Mouse (Mus musculus): ENCODE measurements around the gene Dusp2. TPM values are rescaled to one million over a fixed set of nuclear protein-coding genes. Genes with fewer than 3 reads are reported as not detected.

Gene Dusp2
- polyA plus RNA-seq, 1 experiment from 2014 or later: 4.4 TPM

GRCm38 (mm10) chr2:127311193-127311592 lies 24.8 kb upstream of the Dusp2 start:
- 88% methylated on average over 1 of the region's 1 CpGs for WGBS
- TF ChIP-seq CTCF (IDR thresholded peaks at IDR 0.05; ENCODE audit: low read depth): no peak
- Histone ChIP-seq H3K27ac (ENCODE audit: low read depth, low read length) (no peak overlapping the region), H3K4me1 (replicated peaks; ENCODE audit: control insufficient read depth, insufficient read depth, low read length) (no peaks in the 10 kb centered on the region), H3K36me3 (ENCODE audit: control insufficient read depth, insufficient read depth) (no peaks in the 10 kb centered on the region), H3K4me3 (ENCODE audit: low read depth, low read length) (no peak overlapping the region), H3K9ac (ENCODE audit: low read depth, low read length) (no peak overlapping the region), H3K4me2 (replicated peaks; ENCODE audit: low read depth) (no peak overlapping the region), H3K9me3 (ENCODE audit: control insufficient read depth) (no peaks in the 10 kb centered on the region), H3K27me3 (replicated peaks; ENCODE audit: control insufficient read depth, insufficient read depth, low read length) (no peaks in the 10 kb centered on the region)
- ATAC-seq: no peak

- 90% methylated on average over 4 of the region's 4 CpGs for WGBS
- no peak for ATAC-seq
Measured at GRCm38 (mm10) chr2:127312801-127313200, 23.2 kb upstream of the Dusp2 start.

GRCm38 (mm10) chr2:127313878-127314277 lies 22.1 kb upstream of the Dusp2 start:
- H3K36me3 ChIP-seq (ENCODE audit: control insufficient read depth, insufficient read depth): no peaks in the 10 kb centered on the region
- H3K27me3 ChIP-seq (replicated peaks; ENCODE audit: control insufficient read depth, insufficient read depth, low read length): no peaks in the 10 kb centered on the region
- H3K4me2 ChIP-seq (replicated peaks; ENCODE audit: low read depth): no peak overlapping the region
- no peaks in the 10 kb centered on the region for H3K4me1 ChIP-seq (replicated peaks; ENCODE audit: control insufficient read depth, insufficient read depth, low read length)
- no peak overlapping the region for H3K4me3 ChIP-seq (ENCODE audit: low read depth, low read length)
- ATAC-seq: no peak
- no peak overlapping the region for H3K27ac ChIP-seq (ENCODE audit: low read depth, low read length)
- TF ChIP-seq CTCF (IDR thresholded peaks at IDR 0.05; ENCODE audit: low read depth): peak; percentile 59
- H3K9me3 ChIP-seq (ENCODE audit: control insufficient read depth): no peaks in the 10 kb centered on the region
- H3K9ac ChIP-seq (ENCODE audit: low read depth, low read length): no peak overlapping the region
- WGBS: 54% methylated on average over 4 of the region's 4 CpGs

More at GRCm38 (mm10) chr2:127312801-127313200, 23.2 kb upstream of the Dusp2 start:
- Histone ChIP-seq H3K36me3 (ENCODE audit: control insufficient read depth, insufficient read depth) (no peaks in the 10 kb centered on the region), H3K9me3 (ENCODE audit: control insufficient read depth) (no peaks in the 10 kb centered on the region), H3K4me1 (replicated peaks; ENCODE audit: control insufficient read depth, insufficient read depth, low read length) (no peaks in the 10 kb centered on the region), H3K27me3 (replicated peaks; ENCODE audit: control insufficient read depth, insufficient read depth, low read length) (no peaks in the 10 kb centered on the region), H3K9ac (ENCODE audit: low read depth, low read length) (no peak overlapping the region), H3K4me3 (ENCODE audit: low read depth, low read length) (no peak overlapping the region), H3K4me2 (replicated peaks; ENCODE audit: low read depth) (no peak overlapping the region), H3K27ac (ENCODE audit: low read depth, low read length) (no peak overlapping the region)
- no peak for TF ChIP-seq CTCF (IDR thresholded peaks at IDR 0.05; ENCODE audit: low read depth)

- Histone ChIP-seq H3K9me3 (ENCODE audit: control insufficient read depth) (no peaks in the 10 kb centered on the region), H3K4me3 (ENCODE audit: low read depth, low read length) (no peak overlapping the region), H3K4me1 (replicated peaks; ENCODE audit: control insufficient read depth, insufficient read depth, low read length) (no peaks in the 10 kb centered on the region), H3K9ac (ENCODE audit: low read depth, low read length) (no peak overlapping the region), H3K36me3 (ENCODE audit: control insufficient read depth, insufficient read depth) (no peaks in the 10 kb centered on the region), H3K4me2 (replicated peaks; ENCODE audit: low read depth) (no peak overlapping the region), H3K27me3 (replicated peaks; ENCODE audit: control insufficient read depth, insufficient read depth, low read length) (no peaks in the 10 kb centered on the region), H3K27ac (ENCODE audit: low read depth, low read length) (no peak overlapping the region)
- ATAC-seq: no peak
- TF ChIP-seq CTCF (IDR thresholded peaks at IDR 0.05; ENCODE audit: low read depth): no peak
- 69% methylated on average over 6 of the region's 6 CpGs for WGBS
Measured at GRCm38 (mm10) chr2:127314467-127315154, 21.3 kb upstream of the Dusp2 start.

- 94% methylated on average over 1 of the region's 1 CpGs for WGBS
- no peaks in the 10 kb centered on the region for H3K36me3 ChIP-seq (ENCODE audit: control insufficient read depth, insufficient read depth)
Measured at GRCm38 (mm10) chr2:127315155-127315470, 20.8 kb upstream of the Dusp2 start.

GRCm38 (mm10) chr2:127316431-127316830 lies 19.5 kb upstream of the Dusp2 start:
- Histone ChIP-seq H3K27ac (ENCODE audit: low read depth, low read length) (no peak overlapping the region), H3K4me2 (replicated peaks; ENCODE audit: low read depth) (no peak overlapping the region), H3K9me3 (ENCODE audit: control insufficient read depth) (no peaks in the 10 kb centered on the region), H3K4me1 (replicated peaks; ENCODE audit: control insufficient read depth, insufficient read depth, low read length) (no peaks in the 10 kb centered on the region), H3K27me3 (replicated peaks; ENCODE audit: control insufficient read depth, insufficient read depth, low read length) (no peaks in the 10 kb centered on the region), H3K9ac (ENCODE audit: low read depth, low read length) (no peak overlapping the region), H3K36me3 (ENCODE audit: control insufficient read depth, insufficient read depth) (no peaks in the 10 kb centered on the region), H3K4me3 (ENCODE audit: low read depth, low read length) (no peak overlapping the region)
- no peak for TF ChIP-seq CTCF (IDR thresholded peaks at IDR 0.05; ENCODE audit: low read depth)
- no peak for ATAC-seq
- WGBS: 68% methylated on average over 5 of the region's 5 CpGs

More at GRCm38 (mm10) chr2:127315155-127315470, 20.8 kb upstream of the Dusp2 start:
- Histone ChIP-seq H3K9me3 (ENCODE audit: control insufficient read depth) (no peaks in the 10 kb centered on the region), H3K4me1 (replicated peaks; ENCODE audit: control insufficient read depth, insufficient read depth, low read length) (no peaks in the 10 kb centered on the region), H3K4me3 (ENCODE audit: low read depth, low read length) (no peak overlapping the region), H3K27ac (ENCODE audit: low read depth, low read length) (no peak overlapping the region), H3K9ac (ENCODE audit: low read depth, low read length) (no peak overlapping the region), H3K27me3 (replicated peaks; ENCODE audit: control insufficient read depth, insufficient read depth, low read length) (no peaks in the 10 kb centered on the region), H3K4me2 (replicated peaks; ENCODE audit: low read depth) (no peak overlapping the region)
- no peak for TF ChIP-seq CTCF (IDR thresholded peaks at IDR 0.05; ENCODE audit: low read depth)
- ATAC-seq: no peak
